Mouse (Mus musculus) cerebellum, adult 2 months (tissue): ENCODE data around the gene Zxdc.

Experiments used
- CTCF ChIP-seq: fragments of 200-500 bp; IDR thresholded peaks from 2 replicates; pipeline ENCODE4 v1.5.1; 2011; ENCODE audit warnings: low read depth, mild to moderate bottlenecking, control low read depth, low read length, moderate library complexity, borderline replicate concordance; ENCODE audit not compliant: insufficient read depth
- POLR2A ChIP-seq: fragments of 200-500 bp; IDR thresholded peaks from 2 replicates; pipeline ENCODE4 v1.6.1; 2011; ENCODE audit warnings: low read length, control low read depth, borderline replicate concordance; ENCODE audit not compliant: insufficient read depth

- TF ChIP-seq POLR2A, result no peak
- TF ChIP-seq CTCF, result no peak
Measured at GRCm38 (mm10) chr6:90347183-90347582, 22.1 kb upstream of the Zxdc start.
